Mouse (Mus musculus) lung, postnatal 10 days (tissue): ENCODE results near the gene Cpne1.

Source experiments
- DNase-seq: peaks from one replicate; pipeline ENCODE4 v3.0.0; 2021

Cpne1 gene

GRCm38 (mm10) chr2:156079183-156079560 is 32.6 kb downstream of the Cpne1 start:
- DNase-seq: no peak

- no peak for DNase-seq
Measured at GRCm38 (mm10) chr2:156078421-156079182, 33.2 kb downstream of the Cpne1 start.

GRCm38 (mm10) chr2:156077461-156077860 is 34.3 kb downstream of the Cpne1 start:
- DNase-seq: no peak

GRCm38 (mm10) chr2:156073725-156074124 is 38.0 kb downstream of the Cpne1 start:
- DNase-seq: peak; percentile 57

DNA sequence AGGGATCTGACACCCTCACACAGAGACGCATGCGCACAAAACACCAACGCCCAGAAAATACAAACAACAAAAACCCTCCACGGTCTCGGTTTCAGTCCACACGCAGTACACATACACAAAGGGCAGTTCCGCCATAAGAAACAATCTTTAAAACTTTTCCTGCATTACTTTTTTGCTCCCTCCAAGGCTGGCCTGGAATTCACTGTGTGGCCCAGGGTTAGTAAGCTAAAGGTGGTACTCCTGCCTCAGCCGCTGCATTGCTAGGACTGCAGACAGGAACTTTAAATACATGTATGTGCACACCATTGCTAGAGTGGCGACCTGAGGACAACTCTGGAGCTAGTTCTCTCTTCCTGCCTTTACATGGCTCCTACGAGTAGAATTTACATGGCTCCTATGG is 40.5 kb downstream of the Cpne1 start:
- DNase-seq: no peak

DNA sequence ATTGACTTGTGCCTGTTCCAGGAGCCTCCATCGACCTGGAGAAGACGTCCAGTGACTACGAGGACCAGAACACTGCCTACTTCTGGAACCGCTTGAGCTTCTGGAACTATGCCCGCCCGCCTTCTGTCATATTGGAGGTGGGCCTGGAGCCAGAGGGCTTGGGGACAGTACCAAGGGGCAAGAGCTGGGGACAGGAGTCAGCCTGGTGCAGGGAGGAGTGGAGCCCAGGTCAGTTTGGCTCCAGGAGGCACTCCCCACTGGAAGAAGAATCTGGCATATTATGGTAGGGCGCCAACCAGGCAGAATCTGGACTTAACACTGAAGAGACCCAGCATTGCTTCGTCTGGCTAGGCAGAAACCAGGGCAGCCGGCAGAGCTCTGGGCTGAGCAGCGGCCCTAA is 43.8 kb downstream of the Cpne1 start:
- peak; percentile 14 for DNase-seq

- DNase-seq: no peak
Measured at GRCm38 (mm10) chr2:156066126-156066525, 45.6 kb downstream of the Cpne1 start.

- DNase-seq: peak; percentile 78
Measured at GRCm38 (mm10) chr2:156065099-156066041, 46.4 kb downstream of the Cpne1 start, which contains the start of gene Spag4. Gene Spag4 (plus strand): TSS chr2:156065175.

- no peak for DNase-seq
Measured at GRCm38 (mm10) chr2:156052816-156053215, 58.9 kb downstream of the Cpne1 start, which contains the start of gene Fer1l4. Gene Fer1l4 (minus strand): TSS chr2:156052947.

GRCm38 (mm10) chr2:156047929-156048328 is 63.8 kb downstream of the Cpne1 start:
- DNase-seq: peak; percentile 23

DNA sequence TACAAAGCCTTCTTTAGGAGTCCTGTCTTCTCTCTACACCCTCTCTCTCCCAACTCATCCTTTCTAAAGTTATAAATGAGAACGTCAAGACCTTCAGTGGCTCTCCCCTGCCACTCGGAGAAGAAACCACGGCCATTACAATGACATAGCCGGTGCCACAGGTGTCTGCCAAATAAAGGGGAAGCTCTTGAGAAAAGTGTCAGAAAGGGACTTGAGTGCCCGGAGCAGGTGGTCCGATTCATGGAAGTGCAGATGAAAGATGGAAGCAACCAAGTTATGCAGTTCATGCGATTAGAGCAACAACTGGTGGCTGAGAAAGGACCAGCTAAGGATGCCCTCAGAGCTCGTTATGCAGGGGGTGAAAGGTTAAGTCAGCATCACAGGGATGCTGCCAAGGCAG is 68.9 kb downstream of the Cpne1 start:
- no peak for DNase-seq

- DNase-seq: no peak
Measured at GRCm38 (mm10) chr2:156039390-156039789, 72.4 kb downstream of the Cpne1 start.

- DNase-seq: no peak
Measured at GRCm38 (mm10) chr2:156025482-156025881, 86.3 kb downstream of the Cpne1 start.
